Mouse (Mus musculus) heart, postnatal 36 days (tissue): ENCODE data around the gene Rhox6. TPM values are rescaled to one million over a fixed set of nuclear protein-coding genes. Genes with fewer than 3 reads are reported as not detected.
"Not testable (repeated sequence)": the region's sequence is repeated elsewhere in the genome, so short reads cannot be mapped to it uniquely, and the experiment has no call there.

Experiments used
- DNase-seq, 2 experiments: peaks; one replicate each; pipeline ENCODE4 v3.0.0; 2021 to 2022
- intact Hi-C: fragments of 180-260 bp; cut with DNase I; formaldehyde crosslinking; loops from one replicate; pipeline ENCODE4 v1.15.1; 2025
- total RNA-seq, 2 experiments: library from RNA; stranded (reverse); gene quantifications; 2 replicates each; pipeline ENCODE4 v1.2.3; 2021

Rhox6 gene
- not detected for total RNA-seq

DNA sequence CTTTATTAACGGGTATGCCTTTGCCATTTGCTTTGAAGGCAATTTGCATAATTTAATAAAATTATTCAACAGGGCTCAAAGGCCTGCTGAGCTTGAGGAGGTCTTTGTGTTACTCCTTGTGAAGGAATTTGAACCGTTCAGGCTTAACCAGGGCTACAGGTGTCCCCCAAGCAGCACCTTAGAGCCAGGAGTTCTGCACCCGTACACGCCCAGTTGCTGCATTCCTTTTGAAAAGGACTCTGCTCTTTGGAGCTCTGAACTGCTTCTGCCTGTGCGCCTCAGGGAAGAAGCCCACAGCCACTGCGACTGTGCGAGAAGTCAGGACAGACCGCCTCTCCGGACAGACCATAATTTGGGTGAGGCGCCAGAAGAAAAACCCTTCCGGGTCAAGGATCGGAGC is at the start of gene Rhox6:
Rhox6 (plus strand) TSS at position 301 of the 400 bp plus-strand sequence.
- DNase-seq, intact Hi-C loops: not testable (repeated sequence)

DNA sequence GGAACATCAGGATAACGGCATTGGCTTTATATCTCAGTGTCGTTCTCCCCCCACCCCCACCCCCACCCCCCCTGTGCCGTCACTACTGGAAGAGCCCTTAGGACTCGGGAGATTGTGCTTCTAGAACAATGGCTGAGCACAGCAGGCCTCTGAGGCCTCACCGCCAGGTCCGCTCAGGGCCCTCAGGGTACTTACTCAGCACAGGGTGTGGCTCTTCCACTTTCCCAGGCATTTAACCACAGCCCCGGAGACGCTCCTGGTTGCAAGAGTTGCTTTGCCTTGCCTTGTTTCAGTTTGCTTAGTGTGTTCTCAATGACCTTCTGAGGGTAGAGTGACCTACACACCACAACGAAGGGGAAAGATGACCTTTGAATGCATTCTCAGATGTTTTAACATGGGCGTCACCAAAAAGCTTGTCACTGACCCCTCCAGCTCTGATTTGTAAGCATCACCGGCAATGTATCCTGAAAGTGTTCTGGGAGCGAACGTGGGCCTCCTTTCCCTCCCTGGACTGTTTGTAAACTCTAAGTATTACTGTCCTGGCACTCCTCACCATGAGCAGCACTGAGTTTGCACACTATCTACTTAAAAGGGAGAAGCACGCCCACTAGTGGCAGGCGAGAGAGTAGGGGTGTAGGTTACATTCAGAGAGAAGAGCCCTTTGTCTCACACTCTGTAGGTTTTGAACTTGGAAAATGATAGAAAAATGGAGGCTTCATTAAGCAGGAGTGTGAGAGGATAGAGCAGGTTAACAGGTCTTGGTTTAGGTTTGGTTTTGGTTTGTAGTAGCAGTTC is 19.2 kb upstream of the Rhox6 start:
- intact Hi-C loops = no loop called here
- no peak for DNase-seq

DNA sequence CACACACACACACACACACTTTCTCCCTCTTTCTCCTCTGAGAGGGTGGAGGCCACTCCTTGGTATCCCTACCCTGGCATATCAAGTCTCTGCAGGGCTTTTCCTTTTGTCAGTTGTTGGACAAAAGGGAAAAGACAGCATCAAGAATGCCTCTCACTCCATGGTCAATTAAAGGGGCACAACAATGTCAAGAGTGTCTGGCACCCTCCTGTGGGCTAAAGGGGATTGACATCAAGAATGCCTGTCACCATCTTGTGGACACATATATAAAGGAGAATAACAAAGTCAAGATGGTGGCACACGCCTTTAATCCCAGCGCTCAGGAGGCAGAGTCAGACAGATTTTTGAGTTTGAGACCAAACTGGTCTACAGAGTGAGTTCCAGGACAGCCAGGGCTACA is 17.3 kb upstream of the Rhox6 start:
- no peak for DNase-seq
- intact Hi-C loops = no loop called here

DNA sequence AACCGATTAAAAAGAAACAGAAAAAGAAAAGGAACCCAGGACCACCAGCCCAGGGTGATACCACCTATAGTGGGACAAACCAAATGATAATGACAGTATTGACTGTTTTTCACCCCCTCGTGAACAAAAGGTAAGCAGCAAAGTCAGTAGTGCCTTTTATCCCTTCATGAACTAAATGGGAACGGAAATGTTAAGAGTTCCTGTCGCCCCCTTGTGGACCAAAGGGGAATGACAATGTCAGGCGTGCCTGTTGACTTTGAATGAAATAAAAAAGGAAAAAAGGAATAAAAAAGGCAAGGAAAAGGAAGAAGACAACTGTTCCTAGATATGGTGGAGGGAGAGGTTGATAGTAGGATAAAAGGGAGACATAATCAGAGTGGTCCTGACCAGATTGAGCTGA is 15.5 kb upstream of the Rhox6 start:
- peak; percentile 14 to 41 for DNase-seq
- intact Hi-C loops = no loop called here

DNA sequence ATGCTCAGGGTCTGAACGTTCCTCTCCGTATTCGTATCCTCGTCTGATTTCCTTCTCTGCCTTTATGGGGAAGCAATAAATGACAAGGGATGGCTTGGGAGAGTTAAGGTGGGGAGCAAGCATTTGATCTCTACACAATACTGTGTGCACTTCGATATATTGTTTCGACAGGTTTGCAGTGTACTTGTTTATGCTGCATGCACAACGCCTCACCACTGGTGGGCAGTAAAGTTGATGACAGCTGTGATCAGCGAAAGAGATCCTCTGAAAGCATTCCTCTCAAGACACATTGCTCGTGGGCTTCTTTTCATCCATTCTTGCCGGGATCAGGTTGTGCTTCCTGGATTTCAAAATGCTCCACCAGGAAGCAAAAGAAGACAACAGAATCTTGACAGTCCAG is 11.0 kb upstream of the Rhox6 start:
- DNase-seq = no peak
- intact Hi-C loops = no loop called here

DNA sequence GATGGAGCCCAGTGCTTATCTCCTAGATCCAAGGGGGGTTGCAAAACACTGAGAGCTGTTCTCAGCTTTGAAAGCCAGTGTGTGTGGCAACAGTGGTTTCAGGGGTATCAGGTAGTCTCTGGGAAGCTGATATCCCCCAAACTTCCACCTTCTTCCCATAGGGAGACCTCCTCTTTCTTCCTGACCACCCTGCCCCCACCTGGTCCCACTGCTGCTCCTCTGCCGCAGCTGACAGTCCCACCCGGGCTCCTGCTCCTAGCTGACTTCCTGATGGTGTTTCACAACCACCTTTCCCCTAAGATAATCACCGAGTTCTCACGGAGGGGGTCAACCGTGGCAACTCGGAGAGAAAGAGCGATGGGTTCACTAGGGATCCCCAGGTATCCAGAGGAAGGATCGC is 4.7 kb downstream of the Rhox6 start, which contains the start of gene Rhox7a:
Rhox7a (plus strand) TSS at position 301 of the 400 bp plus-strand sequence.
- DNase-seq, intact Hi-C loops: not testable (repeated sequence)

DNA sequence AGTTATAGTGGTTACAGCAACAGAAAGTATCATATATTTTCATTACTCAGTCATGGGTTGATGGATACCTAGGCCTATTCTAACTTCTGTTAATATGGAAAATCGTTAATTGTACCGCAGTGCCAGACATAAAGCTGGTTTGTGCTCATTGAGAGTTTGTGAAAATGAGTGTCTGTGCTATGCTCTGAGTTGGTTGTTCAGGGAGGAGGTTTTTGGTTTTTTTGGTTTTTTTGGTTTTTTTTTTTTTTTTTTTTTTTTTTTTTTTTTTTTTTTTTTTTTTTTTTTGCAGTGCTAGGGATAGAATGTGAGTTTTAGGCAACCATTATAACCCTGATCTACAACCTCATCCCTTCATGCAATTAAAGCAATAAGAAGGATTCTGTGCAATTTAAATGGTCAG is 44.9 kb downstream of the Rhox6 start:
- DNase-seq = no peak
- intact Hi-C loops = no loop called here

DNA sequence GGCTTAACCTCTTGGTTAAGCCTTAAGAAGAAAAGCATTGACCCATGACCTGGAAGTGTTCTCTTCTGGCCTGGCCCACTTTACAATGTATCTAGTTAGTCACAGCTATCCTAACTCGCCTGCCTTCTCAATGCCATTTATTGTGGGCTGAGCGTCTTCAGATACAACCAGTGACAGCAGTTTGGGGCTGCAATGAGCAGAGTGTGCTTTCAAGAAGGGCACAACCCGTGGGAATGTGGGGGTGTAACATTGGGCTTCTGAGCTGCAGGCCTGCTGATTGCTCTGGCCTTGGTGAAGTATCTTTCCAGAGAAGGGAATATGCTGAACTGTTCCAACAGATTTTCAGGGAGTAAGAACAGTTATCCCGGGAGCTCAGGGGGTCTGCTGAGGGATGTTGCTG is 52.1 kb downstream of the Rhox6 start, which contains the start of gene Rhox8:
Rhox8 (minus strand) TSS at position 101 of the 400 bp plus-strand sequence.
- no peak for DNase-seq
- intact Hi-C loops = no loop called here

Other genes with a start within 250 kb of the Rhox6 start
- gene Rhox3f, start 245.9 kb upstream of the Rhox6 start, total RNA-seq = not detected
- gene Rhox4f, start 219.2 kb upstream of the Rhox6 start, total RNA-seq = not detected
- not detected for gene Rhox3g, start 198.3 kb upstream of the Rhox6 start, total RNA-seq
- gene Rhox2g, start 183.4 kb upstream of the Rhox6 start, total RNA-seq = not detected
- gene Rhox4g, start 175.6 kb upstream of the Rhox6 start, total RNA-seq = not detected
- gene Rhox3h, start 158.1 kb upstream of the Rhox6 start, total RNA-seq = not detected
- gene Rhox2h, start 153.6 kb upstream of the Rhox6 start, total RNA-seq = under 1 TPM in 1 of 2 experiments, not detected in 1; 0.43 TPM
- gene Rhox5, start 22.1 kb upstream of the Rhox6 start, total RNA-seq = 1 to 10 TPM in 1 of 2 experiments, under 1 TPM in 1; 0.83 to 2.3 TPM
- gene Rhox7a, start 4.8 kb downstream of the Rhox6 start, total RNA-seq = not detected
- not detected for gene Rhox8, start 52.0 kb downstream of the Rhox6 start, total RNA-seq
- not detected for gene Rhox7b, start 70.3 kb downstream of the Rhox6 start, total RNA-seq
- gene Rhox9, start 74.9 kb downstream of the Rhox6 start, total RNA-seq = not detected
- gene Btg1-ps1, start 191.9 kb downstream of the Rhox6 start, total RNA-seq = not detected
- gene Btg1-ps2, start 216.2 kb downstream of the Rhox6 start, total RNA-seq = not detected
- gene Rhox10, start 239.6 kb downstream of the Rhox6 start, total RNA-seq = not detected